Mouse (Mus musculus) lung, postnatal 0 days (tissue): ENCODE measurements around the gene Gtf2h4. TPM values are rescaled to one million over a fixed set of nuclear protein-coding genes. Genes with fewer than 3 reads are reported as not detected.

Source experiments
- ATAC-seq: fragments of 200-750 bp; cut with Nextera tagmentation; 2 replicates; pipeline ENCODE4 v1.8.0; 2017; ENCODE audit warnings: moderate library complexity
- DNase-seq: peaks from one replicate; pipeline ENCODE4 v3.0.0-alpha.2; 2016; ENCODE audit warnings: low spot score
- H3K27ac ChIP-seq: fragments of 300-500 bp; sonication (generic); 2 replicates; pipeline ENCODE4 v1.5.1; 2014; ENCODE audit warnings: antibody characterized with exemption, mild to moderate bottlenecking, low read length, mixed read lengths
- H3K27me3 ChIP-seq: fragments of 300-500 bp; sonication (generic); replicated peaks from 2 replicates; pipeline ENCODE4 v1.6.1; 2014; ENCODE audit warnings: low read length, mixed read lengths; ENCODE audit not compliant: insufficient read depth
- H3K36me3 ChIP-seq: fragments of 300-500 bp; sonication (generic); 2 replicates; pipeline ENCODE4 v1.6.1; 2014; ENCODE audit warnings: low read length, mixed read lengths; ENCODE audit not compliant: insufficient read depth
- H3K4me1 ChIP-seq: fragments of 300-500 bp; sonication (generic); 2 replicates; pipeline ENCODE4 v1.6.1; 2014; ENCODE audit warnings: antibody characterized with exemption, low read depth, low read length, mixed read lengths; ENCODE audit not compliant: insufficient read depth
- H3K4me2 ChIP-seq: fragments of 300-500 bp; sonication (generic); replicated peaks from 2 replicates; pipeline ENCODE4 v1.6.1; 2014; ENCODE audit warnings: low read depth, mild to moderate bottlenecking, low read length, moderate library complexity, mixed read lengths
- H3K4me3 ChIP-seq: fragments of 300-500 bp; sonication (generic); 2 replicates; pipeline ENCODE4 v1.5.1; 2014; ENCODE audit warnings: low read depth, low read length
- H3K9ac ChIP-seq: fragments of 300-500 bp; sonication (generic); replicated peaks from 2 replicates; pipeline ENCODE4 v1.6.1; 2014; ENCODE audit warnings: low read depth, mild to moderate bottlenecking
- H3K9me3 ChIP-seq: fragments of 300-500 bp; sonication (generic); 2 replicates; pipeline ENCODE4 v1.6.1; 2016; ENCODE audit warnings: low read length, mixed read lengths
- CTCF ChIP-seq: IDR thresholded peaks from 2 replicates; pipeline ENCODE4 v1.5.1; 2016; ENCODE audit warnings: antibody characterized with exemption, mild to moderate bottlenecking
- EP300 ChIP-seq: IDR thresholded peaks from 2 replicates; pipeline ENCODE4 v1.6.1; 2016; ENCODE audit warnings: antibody characterized with exemption, mild to moderate bottlenecking, control low read depth
- WGBS: fragments of 180-500 bp; shearing (Covaris S2); extraction: QIAGEN DNeasy Blood & Tissue Kit; methylation state at CpG from one replicate; pipeline ENCODE4 v1.1.7; 2014; 5-methylcytosine and 5-hydroxymethylcytosine counted together
- polyA plus RNA-seq: library from polyadenylated mRNA; unstranded; fragments of >200 nt; fragmentation: Nextera tagmentation; extraction: Ambion mirVana; gene quantifications from 2 replicates; pipeline ENCODE4 v1.2.1, GENCODE M21; 2015

Gene Gtf2h4
- polyA plus RNA-seq, 1 experiment from 2014 or later, result 21.4 TPM

DNA sequence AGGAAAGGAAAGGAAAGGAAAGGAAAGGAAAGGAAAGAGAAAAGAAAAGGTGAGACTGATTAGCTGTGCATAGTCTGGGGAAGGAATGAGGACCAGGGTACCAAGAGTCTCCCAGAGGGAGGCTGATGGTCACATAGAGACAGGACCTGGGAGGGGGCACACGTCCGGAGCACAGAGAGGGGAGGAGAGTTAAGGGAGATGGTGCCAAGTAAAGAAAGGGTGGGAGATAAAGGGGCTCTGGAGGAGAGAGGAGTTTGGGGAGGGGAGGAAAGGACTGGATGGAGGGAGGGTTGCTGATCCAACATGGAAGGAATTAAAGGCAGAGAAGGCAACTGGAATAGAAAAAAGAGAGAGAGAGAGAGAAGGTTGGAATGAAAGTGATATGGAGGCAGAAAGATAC lies 29.5 kb upstream of the Gtf2h4 start:
- DNase-seq (no peak), ATAC-seq (no peak)
- 26% methylated on average over 2 of the region's 2 CpGs for WGBS
- H3K27me3 ChIP-seq, result no peaks in the 10 kb centered on the region
- H3K36me3 ChIP-seq, result no peaks in the 10 kb centered on the region
- H3K27ac ChIP-seq, result 0 out of 2 replicates have a peak overlapping the region, but pooled peaks have one; percentile 96
- H3K4me1 ChIP-seq, result peaks cover 20% of the 10 kb centered on the region; the same call in 1 of the 2 replicates
- H3K9ac ChIP-seq, result no peak overlapping the region
- H3K9me3 ChIP-seq, result no peaks in the 10 kb centered on the region
- no peak for TF ChIP-seq EP300
- H3K4me2 ChIP-seq, result no peak overlapping the region
- no peak overlapping the region for H3K4me3 ChIP-seq

DNA sequence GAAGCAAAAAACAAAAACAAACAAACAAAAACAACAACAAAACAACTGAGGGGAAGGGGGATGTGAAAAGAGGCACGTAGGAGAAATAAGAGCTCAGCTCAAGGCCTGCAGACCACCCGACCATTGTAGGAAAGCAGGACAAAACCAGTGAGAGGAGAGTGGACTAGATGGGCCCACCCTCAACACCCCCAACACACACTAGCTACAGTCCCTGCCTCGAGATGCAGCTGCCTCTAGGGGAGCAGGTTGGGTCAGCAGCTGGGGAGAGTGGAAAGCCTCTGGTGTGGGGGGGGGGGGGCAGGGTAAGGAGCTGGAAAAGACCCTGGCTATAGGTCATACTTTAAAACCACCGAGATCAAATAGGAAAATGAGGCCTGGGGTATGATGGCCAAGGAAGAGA lies 29.1 kb upstream of the Gtf2h4 start:
- Histone ChIP-seq H3K4me3 (no peak overlapping the region), H3K9ac (no peak overlapping the region), H3K27me3 (no peaks in the 10 kb centered on the region), H3K36me3 (no peaks in the 10 kb centered on the region), H3K27ac (peak overlapping the region; percentile 96), H3K9me3 (no peaks in the 10 kb centered on the region), H3K4me1 (peaks cover 23% of the 10 kb centered on the region; the same call in 1 of the 2 replicates), H3K4me2 (no peak overlapping the region)
- TF ChIP-seq EP300 (no peak), CTCF (no peak)
- DNase-seq, result no peak
- 18% methylated on average over 4 of the region's 4 CpGs for WGBS
- ATAC-seq, result no peak

DNA sequence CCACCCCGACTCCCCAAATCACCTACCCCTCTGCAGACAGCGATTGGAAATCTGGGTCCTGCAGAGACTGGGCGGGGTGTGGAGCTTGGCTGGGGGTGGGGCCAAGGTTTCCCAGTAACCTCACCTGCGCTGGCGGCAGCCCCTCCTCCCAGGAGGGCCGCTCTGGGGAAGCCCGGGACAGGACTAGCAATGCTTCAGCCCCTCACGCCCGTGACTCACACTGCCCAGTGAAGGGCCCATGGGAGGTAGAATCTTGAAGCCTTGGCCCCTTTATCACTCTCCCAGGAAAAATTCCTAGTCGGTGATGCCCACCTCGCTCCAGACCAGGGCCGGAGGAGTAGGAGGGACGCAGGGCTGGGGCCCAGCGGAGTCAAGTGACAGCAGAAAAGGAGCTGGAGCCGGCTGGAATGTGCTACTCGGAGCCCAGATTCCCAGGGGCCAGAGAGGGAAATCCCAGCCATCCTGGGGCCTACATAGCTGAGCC lies 28.5 kb upstream of the Gtf2h4 start:
- DNase-seq (peak; percentile 76), ATAC-seq (peak; percentile 39)
- H3K9me3 ChIP-seq, result no peaks in the 10 kb centered on the region
- no peak for TF ChIP-seq EP300
- no peak for TF ChIP-seq CTCF
- H3K4me1 ChIP-seq, result peaks cover 25% of the 10 kb centered on the region; the same call in 1 of the 2 replicates
- H3K9ac ChIP-seq, result no peak overlapping the region
- peak overlapping the region; percentile 77 for H3K4me2 ChIP-seq
- H3K27ac ChIP-seq, result peak overlapping the region; percentile 96
- WGBS, result 4% methylated on average over 16 of the region's 16 CpGs
- peak overlapping the region; percentile 53 for H3K4me3 ChIP-seq
- H3K27me3 ChIP-seq, result no peaks in the 10 kb centered on the region
- no peaks in the 10 kb centered on the region for H3K36me3 ChIP-seq

DNA sequence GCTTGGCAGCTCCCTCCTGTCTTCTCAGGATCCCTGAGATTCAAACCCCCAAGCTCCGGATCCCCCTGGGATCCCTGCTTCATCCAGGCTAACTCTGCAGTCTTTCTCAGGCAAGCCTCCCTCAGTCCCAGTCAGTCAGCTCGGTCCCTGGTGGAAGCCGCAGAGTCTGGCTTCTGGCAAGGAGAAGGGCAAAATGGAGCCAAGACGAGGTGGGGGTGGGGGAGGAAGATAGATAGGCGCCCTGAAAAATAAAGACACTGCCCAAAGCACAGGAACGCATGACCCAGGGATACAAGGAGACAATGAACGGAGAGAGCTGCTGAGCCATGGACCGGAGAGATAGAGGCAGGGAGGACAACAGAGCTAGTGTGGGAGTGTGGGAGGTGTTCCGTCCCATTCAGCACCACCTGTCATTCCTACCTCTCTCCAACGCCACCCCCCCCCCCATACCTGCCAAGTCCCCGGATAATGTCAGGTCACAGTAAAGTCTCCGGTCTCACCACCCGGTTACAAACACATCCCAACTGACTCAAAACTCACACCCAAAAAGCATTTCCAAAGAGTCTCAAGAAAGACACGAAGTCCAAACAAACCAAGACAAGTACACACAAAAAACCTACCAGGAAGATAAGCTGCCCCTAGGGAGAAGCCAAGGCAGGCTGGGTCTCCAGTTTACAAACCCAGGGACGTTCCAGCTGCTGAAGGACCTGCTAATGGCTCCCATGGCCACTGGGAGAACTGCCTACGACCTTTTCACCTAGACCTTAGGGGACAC lies 27.9 kb upstream of the Gtf2h4 start:
- Histone ChIP-seq H3K4me1 (peaks cover 25% of the 10 kb centered on the region; the same call in 1 of the 2 replicates), H3K36me3 (no peaks in the 10 kb centered on the region), H3K27ac (peak overlapping the region; percentile 96), H3K9ac (peak overlapping the region; percentile 60), H3K27me3 (no peaks in the 10 kb centered on the region), H3K9me3 (no peaks in the 10 kb centered on the region), H3K4me3 (peak overlapping the region; percentile 53), H3K4me2 (peak overlapping the region; percentile 77)
- ATAC-seq (no peak), DNase-seq (peak; percentile 41)
- no peak for TF ChIP-seq EP300
- no peak for TF ChIP-seq CTCF
- 4% methylated on average over 16 of the region's 16 CpGs for WGBS

DNA sequence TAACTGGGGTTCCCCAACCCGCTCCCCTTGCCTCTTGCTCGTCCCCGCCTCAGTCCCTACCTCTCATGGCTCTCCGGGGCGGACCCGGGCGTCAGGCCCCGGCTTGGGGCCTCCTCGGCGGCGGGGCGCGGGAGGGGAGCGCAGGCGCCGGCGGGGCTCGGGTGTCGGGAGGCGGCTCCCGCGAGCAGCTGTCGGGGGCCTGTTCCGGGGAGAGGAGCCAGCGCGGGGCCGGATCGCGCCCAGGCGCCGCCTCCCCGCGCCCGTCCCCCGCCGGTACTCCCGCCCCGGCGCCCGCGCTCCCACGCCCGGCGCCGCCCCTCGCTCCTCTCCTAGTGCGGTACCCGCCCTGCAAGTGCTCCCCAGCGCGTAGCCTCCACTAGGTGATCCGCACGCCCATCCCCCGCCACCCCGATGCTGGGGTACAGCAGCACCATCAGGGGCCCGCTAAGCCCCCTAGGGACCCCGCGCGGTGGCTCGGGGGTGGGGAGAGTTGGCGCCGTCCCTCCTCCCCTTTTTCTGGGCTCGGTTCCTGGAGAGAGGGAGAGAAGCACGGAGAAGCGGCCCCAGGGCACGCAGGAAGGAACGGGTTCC lies 26.9 kb upstream of the Gtf2h4 start:
- Histone ChIP-seq H3K27ac (peak overlapping the region; percentile 96), H3K36me3 (no peaks in the 10 kb centered on the region), H3K4me2 (peak overlapping the region; percentile 77), H3K4me3 (peak overlapping the region; percentile 53), H3K4me1 (peaks cover 25% of the 10 kb centered on the region; the same call in 1 of the 2 replicates), H3K9me3 (no peaks in the 10 kb centered on the region), H3K27me3 (no peaks in the 10 kb centered on the region), H3K9ac (peak overlapping the region; percentile 60)
- ATAC-seq (peak; percentile 80), DNase-seq (peak; percentile 91)
- 2% methylated on average over 37 of the region's 66 CpGs for WGBS
- TF ChIP-seq EP300, result no peak
- peak; percentile 9 for TF ChIP-seq CTCF

DNA sequence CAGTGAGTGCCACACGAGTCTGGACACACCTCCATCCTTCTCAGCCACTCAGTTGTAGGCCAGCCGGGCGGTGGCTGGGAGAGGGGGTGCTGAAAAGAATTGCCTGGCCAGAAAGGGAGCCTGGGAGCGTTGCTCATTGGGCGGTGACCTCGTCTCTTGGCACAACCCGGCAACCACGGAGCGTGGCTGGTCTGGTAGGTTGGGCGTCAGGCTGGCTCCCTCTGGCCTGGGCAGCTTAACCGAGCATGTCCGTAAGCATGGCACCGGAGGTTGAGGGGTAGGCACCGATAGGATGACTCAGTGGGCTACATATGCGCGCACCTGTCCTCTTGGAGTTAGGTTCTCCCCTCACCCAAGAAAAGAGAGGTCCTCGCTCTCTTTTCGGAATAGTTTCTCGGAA lies 26.4 kb upstream of the Gtf2h4 start:
- TF ChIP-seq CTCF (no peak), EP300 (no peak)
- Histone ChIP-seq H3K4me3 (peak overlapping the region; percentile 53), H3K4me2 (peak overlapping the region; percentile 77), H3K36me3 (no peaks in the 10 kb centered on the region), H3K27ac (peak overlapping the region; percentile 96), H3K9ac (peak overlapping the region; percentile 60), H3K27me3 (no peaks in the 10 kb centered on the region), H3K4me1 (peaks cover 24% of the 10 kb centered on the region; the same call in 1 of the 2 replicates), H3K9me3 (no peaks in the 10 kb centered on the region)
- peak; percentile 94 for DNase-seq
- WGBS, result 4% methylated on average over 19 of the region's 19 CpGs
- peak; percentile 74 for ATAC-seq
